Mouse (Mus musculus) intestine, embryonic 16.5 days (tissue): ENCODE data around the gene Colq. TPM values are rescaled to one million over a fixed set of nuclear protein-coding genes. Genes with fewer than 3 reads are reported as not detected.

ENCODE experiments used
- ATAC-seq: fragments of 200-750 bp; cut with Nextera tagmentation; 2 replicates; pipeline ENCODE4 v1.8.0; 2017; ENCODE audit warnings: moderate TSS enrichment, moderate library complexity
- H3K27ac ChIP-seq: fragments of 300-500 bp; sonication (generic); 2 replicates; pipeline ENCODE4 v1.5.1; 2014; ENCODE audit warnings: mild to moderate bottlenecking, low read length
- H3K27me3 ChIP-seq: fragments of 300-500 bp; sonication (generic); replicated peaks from 2 replicates; pipeline ENCODE4 v1.6.1; 2014; ENCODE audit warnings: low read length, control low read depth, mixed read lengths; ENCODE audit not compliant: control insufficient read depth, insufficient read depth
- H3K36me3 ChIP-seq: fragments of 300-500 bp; sonication (generic); 2 replicates; pipeline ENCODE4 v1.6.1; 2014; ENCODE audit warnings: low read length, control low read depth; ENCODE audit not compliant: control insufficient read depth, insufficient read depth
- H3K4me1 ChIP-seq: fragments of 300-500 bp; sonication (generic); 2 replicates; pipeline ENCODE4 v1.6.1; 2014; ENCODE audit warnings: low read length, control low read depth, mixed read lengths; ENCODE audit not compliant: control insufficient read depth, insufficient read depth
- H3K4me2 ChIP-seq: fragments of 300-500 bp; sonication (generic); 2 replicates; pipeline ENCODE4 v1.6.1; 2014; ENCODE audit warnings: low read depth, low read length, control low read depth
- H3K4me3 ChIP-seq: fragments of 300-500 bp; sonication (generic); 2 replicates; pipeline ENCODE4 v1.5.1; 2014; ENCODE audit warnings: mild to moderate bottlenecking, low read length
- H3K9ac ChIP-seq: fragments of 300-500 bp; sonication (generic); 2 replicates; pipeline ENCODE4 v1.6.1; 2014; ENCODE audit warnings: low read depth, low read length
- H3K9me3 ChIP-seq: fragments of 300-500 bp; sonication (generic); 2 replicates; pipeline ENCODE4 v1.6.1; 2016; ENCODE audit warnings: low read length, control low read depth; ENCODE audit not compliant: control insufficient read depth
- WGBS: fragments of 180-500 bp; shearing (Covaris S2); extraction: QIAGEN DNeasy Blood & Tissue Kit; methylation state at CpG from one replicate; pipeline ENCODE4 v1.1.7; 2014; 5-methylcytosine and 5-hydroxymethylcytosine counted together
- polyA plus RNA-seq: library from polyadenylated mRNA; unstranded; fragments of >200 nt; fragmentation: Nextera tagmentation; extraction: Ambion mirVana; gene quantifications from 2 replicates; pipeline ENCODE4 v1.2.1, GENCODE M21; 2015

The Colq gene
- polyA plus RNA-seq, 1 experiment from 2014 or later, result 0.92 TPM

DNA sequence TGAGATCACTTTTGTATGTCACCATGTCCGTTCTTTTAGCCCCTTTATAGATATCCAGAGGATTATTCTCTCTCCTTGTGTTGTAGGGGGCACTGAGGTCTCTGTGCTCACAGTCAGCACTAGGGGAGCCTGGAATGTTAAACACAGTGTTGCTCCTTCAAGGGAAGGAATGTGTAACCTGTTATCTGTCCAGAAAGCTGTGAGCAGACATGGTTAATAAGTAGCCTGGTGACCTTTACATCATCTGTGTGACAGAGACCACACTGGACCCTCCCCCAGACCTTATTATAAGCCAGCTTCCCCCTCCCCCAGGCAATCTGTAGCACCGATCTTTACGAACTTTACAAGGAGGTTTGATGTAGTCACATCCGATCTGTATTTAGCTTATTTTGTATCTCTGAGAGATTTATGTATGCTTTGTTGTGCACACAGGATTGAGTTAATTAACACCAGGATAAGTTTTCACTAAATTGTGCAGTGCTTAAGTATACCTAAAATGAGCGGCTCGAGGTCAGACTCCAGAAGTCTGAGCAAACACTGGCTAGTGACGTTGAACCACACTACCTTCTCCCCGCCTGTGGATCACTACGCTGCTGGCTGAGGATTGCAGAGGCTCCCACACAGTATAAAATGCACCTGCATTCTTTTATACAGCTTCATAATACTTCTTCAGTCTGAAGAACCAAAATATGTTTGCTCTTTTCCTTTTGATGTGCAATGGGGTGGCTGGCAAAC is 25.5 kb downstream of the Colq start:
- WGBS, result 54% methylated on average over 9 of the region's 9 CpGs
- Histone ChIP-seq H3K27me3 (no peaks in the 10 kb centered on the region), H3K9me3 (no peaks in the 10 kb centered on the region), H3K36me3 (no peaks in the 10 kb centered on the region), H3K27ac (peak overlapping the region; percentile 49), H3K4me3 (no peak overlapping the region), H3K4me2 (0 out of 2 replicates have a peak overlapping the region, but pooled peaks have one; percentile 12), H3K4me1 (peaks cover 24% of the 10 kb centered on the region), H3K9ac (0 out of 2 replicates have a peak overlapping the region, but pooled peaks have one; percentile 14)
- ATAC-seq, result peak; percentile 54

DNA sequence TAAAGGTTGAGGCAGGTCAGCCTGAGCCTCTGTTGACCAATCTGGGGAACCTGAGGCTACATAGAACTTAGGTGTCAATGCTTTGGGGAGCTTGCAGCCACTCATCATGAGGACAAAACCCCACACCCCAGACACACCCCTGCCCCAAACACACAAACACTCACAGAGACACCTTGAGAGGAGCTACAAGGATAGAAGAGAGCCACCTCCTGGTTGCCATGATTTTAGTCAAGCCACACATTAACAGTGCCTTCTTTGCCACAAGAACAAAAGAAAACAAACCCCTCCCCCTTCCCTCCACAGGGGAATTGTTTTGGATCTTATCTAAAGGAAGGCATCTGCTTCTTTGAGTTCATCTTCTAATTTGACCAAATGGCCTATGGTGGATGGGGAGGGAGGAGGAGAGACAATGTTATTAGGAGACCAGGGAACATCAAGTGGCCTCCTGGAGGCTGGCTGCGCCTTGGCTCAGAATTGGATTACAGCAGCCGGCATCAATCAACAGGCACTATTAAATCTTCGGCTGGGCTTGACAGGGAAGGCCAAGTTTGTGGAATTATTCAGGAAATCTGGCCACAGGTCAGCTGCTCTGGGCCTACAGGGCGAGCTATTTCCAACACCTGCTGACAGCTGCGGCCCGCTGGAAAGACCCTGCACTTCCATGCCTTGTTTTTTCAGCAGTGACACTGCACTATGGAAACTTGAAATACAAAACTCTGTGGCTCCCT is 26.5 kb downstream of the Colq start:
- Histone ChIP-seq H3K27ac (peak overlapping the region; percentile 49), H3K36me3 (no peaks in the 10 kb centered on the region), H3K4me3 (no peak overlapping the region), H3K9me3 (no peaks in the 10 kb centered on the region), H3K4me1 (peaks cover 28% of the 10 kb centered on the region), H3K27me3 (no peaks in the 10 kb centered on the region), H3K9ac (no peak overlapping the region), H3K4me2 (no peak overlapping the region)
- 19% methylated on average over 6 of the region's 6 CpGs for WGBS
- peak; percentile 30 for ATAC-seq

DNA sequence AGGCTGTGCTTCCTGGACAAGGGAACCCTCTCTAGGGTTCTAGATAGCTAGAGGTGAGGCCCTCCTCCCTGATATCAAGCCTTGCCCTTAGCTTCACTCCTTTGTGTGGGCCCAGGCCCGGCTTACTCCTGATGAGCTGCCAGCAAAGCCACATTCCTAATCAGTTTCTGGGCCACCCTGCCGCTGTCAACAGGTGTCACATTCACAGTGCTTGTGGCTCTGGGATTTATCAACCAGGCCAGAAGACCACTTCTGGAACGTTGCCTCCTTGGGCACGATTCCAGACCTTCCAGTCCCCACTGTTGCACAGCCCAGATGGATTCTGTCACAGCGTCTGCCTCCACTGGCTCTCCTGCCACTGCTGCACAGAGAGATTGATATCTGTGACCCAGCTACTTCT is 30.3 kb downstream of the Colq start:
- no peaks in the 10 kb centered on the region for H3K27me3 ChIP-seq
- H3K9me3 ChIP-seq, result no peaks in the 10 kb centered on the region
- 0 out of 2 replicates have a peak, but pooled peaks have one; percentile 20 for ATAC-seq
- WGBS, result 32% methylated on average over 5 of the region's 5 CpGs
- no peak overlapping the region for H3K9ac ChIP-seq
- H3K4me2 ChIP-seq, result no peak overlapping the region
- peaks cover 27% of the 10 kb centered on the region for H3K4me1 ChIP-seq
- no peak overlapping the region for H3K4me3 ChIP-seq
- no peak overlapping the region for H3K27ac ChIP-seq
- no peaks in the 10 kb centered on the region for H3K36me3 ChIP-seq

DNA sequence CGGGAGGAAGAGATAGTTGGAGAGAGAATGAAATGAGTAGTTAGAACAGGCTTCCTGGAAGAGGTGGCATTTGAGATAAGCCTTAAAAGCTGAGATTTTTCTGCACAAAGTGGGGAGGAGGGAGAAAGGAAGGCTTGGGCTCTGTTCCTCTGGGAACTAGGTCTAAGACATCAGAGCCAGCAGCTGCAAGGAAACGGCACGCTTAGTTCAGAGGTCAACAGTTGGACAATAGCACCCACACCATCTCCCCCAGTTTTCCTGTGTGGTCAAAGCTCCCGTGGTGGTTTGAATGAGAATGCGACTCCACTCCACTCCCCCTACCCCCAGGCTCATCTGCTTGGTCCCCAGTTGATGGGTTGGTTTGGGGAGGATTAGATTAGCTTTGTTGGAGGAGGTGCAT is 31.9 kb downstream of the Colq start:
- Histone ChIP-seq H3K4me3 (no peak overlapping the region), H3K27me3 (no peaks in the 10 kb centered on the region), H3K9ac (no peak overlapping the region), H3K9me3 (no peaks in the 10 kb centered on the region), H3K4me1 (peaks cover 11% of the 10 kb centered on the region), H3K27ac (no peak overlapping the region), H3K36me3 (no peaks in the 10 kb centered on the region), H3K4me2 (no peak overlapping the region)
- 62% methylated on average over 5 of the region's 5 CpGs for WGBS
- ATAC-seq, result no peak

DNA sequence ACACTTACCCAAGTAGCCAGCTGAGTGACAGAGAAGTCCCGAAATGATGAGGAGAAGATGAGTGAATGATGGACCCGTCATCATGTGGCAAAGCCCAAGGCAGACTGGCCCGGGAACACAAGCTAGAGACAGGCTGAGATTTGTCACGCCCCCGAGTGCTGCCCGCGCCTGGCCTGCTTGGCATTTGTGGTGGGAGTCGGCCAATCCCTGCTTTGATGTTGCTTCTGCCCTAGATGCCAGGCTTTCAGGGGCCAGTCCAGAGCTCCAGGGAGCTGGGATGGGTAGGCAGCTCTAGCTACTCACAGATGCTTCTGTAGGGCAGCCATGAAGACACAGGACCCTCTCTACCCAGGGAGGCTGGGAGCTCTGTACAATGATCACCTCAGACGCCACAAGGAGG is 33.4 kb downstream of the Colq start:
- WGBS, result 70% methylated on average over 9 of the region's 9 CpGs
- Histone ChIP-seq H3K27me3 (no peaks in the 10 kb centered on the region), H3K9ac (no peak overlapping the region), H3K9me3 (no peaks in the 10 kb centered on the region), H3K4me2 (no peak overlapping the region), H3K36me3 (no peaks in the 10 kb centered on the region), H3K27ac (no peak overlapping the region), H3K4me1 (peaks cover 7% of the 10 kb centered on the region; the same call in 1 of the 2 replicates), H3K4me3 (no peak overlapping the region)
- no peak for ATAC-seq

DNA sequence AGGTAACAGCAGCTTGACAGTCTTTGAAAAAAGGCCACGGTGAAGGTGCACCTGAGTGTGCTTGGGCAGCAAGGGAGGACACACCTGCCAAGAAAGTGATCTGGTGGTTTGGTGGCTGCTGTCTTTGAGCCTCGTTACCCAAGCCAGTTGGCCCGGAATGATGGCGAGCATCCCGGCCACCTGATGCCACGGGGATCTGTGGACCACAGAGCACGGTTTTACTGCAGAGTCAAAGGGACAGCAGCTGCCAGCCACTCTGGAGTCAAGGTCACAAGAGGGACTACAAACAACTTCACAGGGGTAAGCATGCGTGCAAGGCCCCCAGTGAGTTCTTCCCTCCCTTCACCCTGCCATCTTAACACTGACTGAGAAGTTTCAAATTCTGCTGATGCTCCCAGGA is 33.9 kb downstream of the Colq start:
- Histone ChIP-seq H3K27ac (no peak overlapping the region), H3K9me3 (no peaks in the 10 kb centered on the region), H3K4me3 (no peak overlapping the region), H3K27me3 (no peaks in the 10 kb centered on the region), H3K36me3 (no peaks in the 10 kb centered on the region), H3K9ac (no peak overlapping the region), H3K4me2 (no peak overlapping the region), H3K4me1 (peaks cover 7% of the 10 kb centered on the region; the same call in 1 of the 2 replicates)
- ATAC-seq, result no peak
- 86% methylated on average over 8 of the region's 8 CpGs for WGBS

DNA sequence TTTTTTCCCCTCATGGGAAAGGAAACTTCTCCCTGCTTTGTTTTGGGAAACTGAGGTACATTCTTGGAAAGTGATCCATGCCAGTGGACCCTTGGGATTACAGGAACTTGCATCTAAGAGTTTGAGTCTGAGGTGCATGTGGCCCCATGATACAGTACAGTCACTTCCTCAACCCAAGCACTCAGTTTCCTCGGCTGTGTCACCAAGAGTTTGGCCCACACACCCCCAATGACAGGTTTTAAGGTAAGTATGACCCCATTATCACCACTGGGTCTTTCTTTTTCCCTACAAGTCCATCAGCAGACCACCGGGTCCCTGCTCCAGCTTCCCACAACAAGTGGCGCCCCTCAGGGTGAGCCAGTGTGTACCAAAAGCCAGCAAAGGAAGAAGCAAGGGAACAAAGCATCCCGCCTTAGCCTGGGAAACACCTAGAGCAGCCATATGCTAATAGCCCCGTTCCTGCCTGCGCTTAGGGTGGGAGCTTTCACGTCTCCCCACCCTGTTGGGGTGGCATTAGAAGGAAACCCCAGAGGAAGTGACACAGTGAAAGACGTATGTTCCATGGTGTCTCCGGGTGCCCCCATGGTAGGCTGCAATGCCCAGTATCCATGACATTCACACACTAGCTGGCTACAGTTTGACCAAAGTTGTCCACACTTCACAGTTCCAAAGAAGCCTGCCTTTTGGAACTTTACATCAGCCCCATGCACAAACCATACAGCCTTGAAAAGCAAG is 34.5 kb downstream of the Colq start:
- WGBS, result 87% methylated on average over 9 of the region's 9 CpGs
- Histone ChIP-seq H3K9me3 (no peaks in the 10 kb centered on the region), H3K4me2 (no peak overlapping the region), H3K36me3 (no peaks in the 10 kb centered on the region), H3K27me3 (no peaks in the 10 kb centered on the region), H3K9ac (no peak overlapping the region), H3K27ac (no peak overlapping the region), H3K4me1 (peaks cover 7% of the 10 kb centered on the region; the same call in 1 of the 2 replicates), H3K4me3 (no peak overlapping the region)
- no peak for ATAC-seq

DNA sequence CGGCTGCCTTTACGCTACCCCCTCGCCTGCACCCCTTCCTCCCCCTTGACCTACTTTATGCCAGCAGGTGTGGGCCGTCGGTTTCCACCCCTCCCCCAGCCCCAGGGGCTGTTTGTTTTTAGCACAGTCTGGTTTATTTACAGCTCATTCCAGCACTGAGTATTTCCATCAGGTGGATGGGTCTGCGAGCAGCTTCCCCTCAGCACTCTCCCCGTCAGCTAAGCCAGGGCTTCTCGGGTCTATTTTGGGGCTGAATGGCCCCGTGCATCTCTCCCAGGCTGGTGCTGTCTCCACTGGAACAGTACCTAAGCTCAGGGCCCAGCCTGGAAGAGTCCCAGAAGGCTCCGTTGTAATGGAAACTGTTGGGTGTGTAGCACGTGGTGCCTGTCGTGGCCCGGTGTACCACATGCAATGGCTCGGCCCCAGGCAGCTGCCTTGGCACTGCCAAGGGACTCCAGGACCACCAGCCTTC is 35.1 kb downstream of the Colq start:
- no peak overlapping the region for H3K9ac ChIP-seq
- H3K36me3 ChIP-seq, result no peaks in the 10 kb centered on the region
- H3K27me3 ChIP-seq, result no peaks in the 10 kb centered on the region
- H3K4me1 ChIP-seq, result peaks cover 7% of the 10 kb centered on the region; the same call in 1 of the 2 replicates
- no peak overlapping the region for H3K4me3 ChIP-seq
- WGBS, result 56% methylated on average over 14 of the region's 14 CpGs
- ATAC-seq, result no peak
- H3K4me2 ChIP-seq, result no peak overlapping the region
- no peak overlapping the region for H3K27ac ChIP-seq
- H3K9me3 ChIP-seq, result no peaks in the 10 kb centered on the region

DNA sequence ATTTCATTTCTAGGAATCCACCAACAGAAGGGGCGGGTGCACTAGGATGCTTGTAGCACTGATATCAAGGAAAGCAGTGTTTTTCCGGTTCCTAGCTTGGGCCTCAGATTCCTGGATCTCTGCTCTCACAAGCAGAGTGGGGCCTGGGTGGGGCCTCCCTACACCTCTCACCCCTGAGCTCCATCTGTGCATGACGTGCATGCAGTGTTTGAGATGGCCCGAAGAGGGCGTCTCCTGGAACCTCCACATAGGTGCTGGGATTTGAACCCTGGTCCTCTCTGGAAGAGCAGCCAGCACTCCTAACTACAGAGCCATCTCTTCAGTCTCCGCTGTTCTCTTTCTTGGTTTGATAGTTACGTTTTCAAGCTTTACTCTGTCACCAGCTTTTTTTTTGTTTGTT is 36.1 kb downstream of the Colq start:
- Histone ChIP-seq H3K9me3 (no peaks in the 10 kb centered on the region), H3K4me2 (no peak overlapping the region), H3K4me3 (no peak overlapping the region), H3K4me1 (no peaks in the 10 kb centered on the region), H3K9ac (no peak overlapping the region), H3K27me3 (no peaks in the 10 kb centered on the region), H3K27ac (no peak overlapping the region), H3K36me3 (no peaks in the 10 kb centered on the region)
- no peak for ATAC-seq
- WGBS, result 89% methylated on average over 7 of the region's 7 CpGs
